Mouse (Mus musculus): ENCODE results near the gene Cnga1. TPM values are rescaled to one million over a fixed set of nuclear protein-coding genes. Genes with fewer than 3 reads are reported as not detected.

The Cnga1 gene
- polyA plus RNA-seq, 1 experiment from 2014 or later: not detected

- no peak overlapping the region for H3K4me2 ChIP-seq (ENCODE audit: low read depth, low read length)
- no peak overlapping the region for H3K9ac ChIP-seq (ENCODE audit: low read depth, low read length)
- ATAC-seq (ENCODE audit: low read depth): peak; percentile 84
- H3K4me3 ChIP-seq (ENCODE audit: low read depth, low read length): no peak overlapping the region
- peak overlapping the region; percentile 67 for H3K27ac ChIP-seq (ENCODE audit: low read length)
- no peaks in the 10 kb centered on the region for H3K9me3 ChIP-seq (replicated peaks; ENCODE audit: control insufficient read depth, low read length)
- H3K4me1 ChIP-seq (ENCODE audit: control insufficient read depth, low read depth, low read length): peaks cover 5% of the 10 kb centered on the region
- H3K27me3 ChIP-seq (ENCODE audit: control insufficient read depth, insufficient read depth, low read depth, low read length): no peaks in the 10 kb centered on the region
- WGBS (ENCODE audit: insufficient replicate concordance): 29% methylated on average over 3 of the region's 3 CpGs
- no peaks in the 10 kb centered on the region; the same call in 1 of the 2 replicates for H3K36me3 ChIP-seq (ENCODE audit: control insufficient read depth, insufficient read depth)
Observed at GRCm38 (mm10) chr5:72664854-72665253, 20.8 kb upstream of the Cnga1 start.

GRCm38 (mm10) chr5:72664126-72664525 lies 20.1 kb upstream of the Cnga1 start:
- H3K27me3 ChIP-seq (ENCODE audit: control insufficient read depth, insufficient read depth, low read depth, low read length): no peaks in the 10 kb centered on the region
- peaks cover 5% of the 10 kb centered on the region for H3K4me1 ChIP-seq (ENCODE audit: control insufficient read depth, low read depth, low read length)
- H3K9me3 ChIP-seq (replicated peaks; ENCODE audit: control insufficient read depth, low read length): no peaks in the 10 kb centered on the region
- no peak for ATAC-seq (ENCODE audit: low read depth)
- peak overlapping the region; percentile 67; the same call in 1 of the 2 replicates for H3K27ac ChIP-seq (ENCODE audit: low read length)
- H3K36me3 ChIP-seq (ENCODE audit: control insufficient read depth, insufficient read depth): no peaks in the 10 kb centered on the region; the same call in 1 of the 2 replicates
- 67% methylated on average over 5 of the region's 5 CpGs for WGBS (ENCODE audit: insufficient replicate concordance)
- no peak overlapping the region for H3K4me2 ChIP-seq (ENCODE audit: low read depth, low read length)
- H3K9ac ChIP-seq (ENCODE audit: low read depth, low read length): no peak overlapping the region
- no peak overlapping the region for H3K4me3 ChIP-seq (ENCODE audit: low read depth, low read length)

DNA sequence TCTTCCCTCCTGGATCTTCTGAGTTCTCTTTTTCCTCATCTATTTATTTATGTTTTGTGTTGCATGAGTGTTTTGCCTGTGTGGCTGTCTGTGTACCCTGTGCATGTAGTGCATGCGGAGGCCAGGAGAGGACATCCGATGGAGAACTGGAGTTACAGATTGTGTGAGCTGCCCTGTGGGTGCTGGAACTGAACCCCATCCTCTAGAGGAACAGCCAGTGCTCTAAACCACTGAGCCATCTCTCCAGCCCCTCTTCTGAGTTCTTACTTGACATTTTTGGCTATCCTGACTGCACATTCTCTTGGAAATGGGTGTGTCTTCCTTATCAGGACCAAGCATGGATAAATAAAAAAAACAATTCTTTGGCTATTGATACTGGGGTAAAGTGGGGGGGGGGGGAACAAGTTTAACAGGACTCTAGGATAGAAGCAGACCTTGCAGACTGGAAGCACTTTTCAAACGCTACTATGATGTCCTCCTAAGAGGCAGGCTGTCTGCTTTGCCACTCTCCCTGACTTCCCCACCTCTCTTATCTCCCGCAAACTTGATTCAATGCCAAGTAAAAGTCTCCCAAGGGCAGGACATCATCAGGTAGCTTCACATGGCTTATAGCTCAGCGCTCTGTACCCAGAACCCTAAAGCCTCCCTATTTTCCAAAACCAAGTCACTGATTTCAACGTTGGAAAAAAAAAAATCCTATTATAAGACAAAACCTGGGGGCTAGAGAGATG lies 17.1 kb upstream of the Cnga1 start:
- ATAC-seq (ENCODE audit: low read depth): no peak; the same call in 1 of the 2 replicates
- Histone ChIP-seq H3K36me3 (ENCODE audit: control insufficient read depth, insufficient read depth) (no peaks in the 10 kb centered on the region; the same call in 1 of the 2 replicates), H3K4me3 (ENCODE audit: low read depth, low read length) (no peak overlapping the region), H3K9ac (ENCODE audit: low read depth, low read length) (no peak overlapping the region), H3K4me2 (ENCODE audit: low read depth, low read length) (no peak overlapping the region), H3K27me3 (ENCODE audit: control insufficient read depth, insufficient read depth, low read depth, low read length) (no peaks in the 10 kb centered on the region), H3K4me1 (ENCODE audit: control insufficient read depth, low read depth, low read length) (peaks cover 5% of the 10 kb centered on the region), H3K27ac (ENCODE audit: low read length) (no peak overlapping the region), H3K9me3 (replicated peaks; ENCODE audit: control insufficient read depth, low read length) (no peaks in the 10 kb centered on the region)
- 49% methylated on average over 6 of the region's 6 CpGs for WGBS (ENCODE audit: insufficient replicate concordance)

DNA sequence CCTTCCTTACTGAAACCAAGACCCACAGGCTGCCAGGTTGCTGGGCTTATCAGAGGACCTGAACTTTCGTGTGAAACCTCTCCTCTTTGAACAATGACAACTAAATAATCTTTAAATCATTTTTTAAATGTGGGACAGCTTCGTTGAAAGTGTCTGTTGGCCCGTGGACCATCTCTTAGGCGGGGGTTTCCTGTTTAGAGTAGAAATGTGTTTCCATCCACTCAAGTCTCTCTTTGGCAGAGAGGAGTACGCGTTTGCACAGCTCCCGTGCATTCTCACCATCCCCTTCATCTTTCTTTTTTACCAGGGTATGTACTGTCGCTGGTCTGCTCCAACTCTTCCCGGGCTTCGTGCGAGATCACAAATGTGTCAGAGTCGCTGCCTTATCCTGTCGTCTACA lies 14.3 kb upstream of the Cnga1 start:
- H3K4me3 ChIP-seq (ENCODE audit: low read depth, low read length): no peak overlapping the region
- H3K27me3 ChIP-seq (ENCODE audit: control insufficient read depth, insufficient read depth, low read depth, low read length): no peaks in the 10 kb centered on the region
- H3K4me1 ChIP-seq (ENCODE audit: control insufficient read depth, low read depth, low read length): peaks cover 5% of the 10 kb centered on the region
- no peak overlapping the region for H3K9ac ChIP-seq (ENCODE audit: low read depth, low read length)
- ATAC-seq (ENCODE audit: low read depth): no peak
- no peaks in the 10 kb centered on the region for H3K9me3 ChIP-seq (replicated peaks; ENCODE audit: control insufficient read depth, low read length)
- 68% methylated on average over 13 of the region's 13 CpGs for WGBS (ENCODE audit: insufficient replicate concordance)
- no peak overlapping the region for H3K4me2 ChIP-seq (ENCODE audit: low read depth, low read length)
- H3K27ac ChIP-seq (ENCODE audit: low read length): no peak overlapping the region
- H3K36me3 ChIP-seq (ENCODE audit: control insufficient read depth, insufficient read depth): no peaks in the 10 kb centered on the region; the same call in 1 of the 2 replicates

GRCm38 (mm10) chr5:72656270-72656791 lies 12.3 kb upstream of the Cnga1 start:
- H3K9me3 ChIP-seq (replicated peaks; ENCODE audit: control insufficient read depth, low read length): no peaks in the 10 kb centered on the region
- no peak overlapping the region for H3K27ac ChIP-seq (ENCODE audit: low read length)
- H3K9ac ChIP-seq (ENCODE audit: low read depth, low read length): no peak overlapping the region
- no peak for ATAC-seq (ENCODE audit: low read depth)
- H3K4me3 ChIP-seq (ENCODE audit: low read depth, low read length): no peak overlapping the region
- no peaks in the 10 kb centered on the region; the same call in 1 of the 2 replicates for H3K36me3 ChIP-seq (ENCODE audit: control insufficient read depth, insufficient read depth)
- 29% methylated on average over 7 of the region's 7 CpGs for WGBS (ENCODE audit: insufficient replicate concordance)
- no peaks in the 10 kb centered on the region for H3K27me3 ChIP-seq (ENCODE audit: control insufficient read depth, insufficient read depth, low read depth, low read length)
- no peak overlapping the region for H3K4me2 ChIP-seq (ENCODE audit: low read depth, low read length)
- H3K4me1 ChIP-seq (ENCODE audit: control insufficient read depth, low read depth, low read length): peaks cover 8% of the 10 kb centered on the region

DNA sequence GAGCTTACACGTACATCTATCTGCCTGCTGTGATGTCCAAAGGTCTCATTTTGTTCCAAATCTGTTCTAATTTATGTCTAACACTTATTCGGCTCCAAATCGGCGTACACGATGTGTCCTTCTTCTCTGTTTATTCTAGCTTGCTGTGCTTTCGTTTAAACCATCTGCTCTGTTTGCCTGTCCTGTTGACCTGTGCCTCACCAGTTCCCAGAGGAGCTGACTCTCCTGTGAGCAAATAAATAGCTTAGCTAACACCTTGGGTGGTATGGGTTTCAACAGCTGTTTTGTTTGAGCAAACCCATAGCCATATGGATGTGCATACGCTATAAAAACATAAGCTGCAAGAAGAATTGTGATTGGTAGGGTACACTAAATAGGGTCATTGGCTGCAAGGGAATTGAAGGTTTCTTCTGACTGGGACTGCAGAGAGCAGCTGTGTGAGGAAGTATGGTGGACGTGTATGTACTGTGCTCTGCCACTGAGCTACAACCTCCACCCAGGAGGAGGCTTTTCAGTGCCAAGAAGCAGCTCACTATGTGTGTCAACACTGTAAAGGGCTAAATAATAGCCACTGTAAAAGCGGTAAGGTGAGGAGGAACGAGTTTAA lies 9.1 kb upstream of the Cnga1 start:
- WGBS (ENCODE audit: insufficient replicate concordance): 52% methylated on average over 10 of the region's 10 CpGs
- Histone ChIP-seq H3K9me3 (replicated peaks; ENCODE audit: control insufficient read depth, low read length) (no peaks in the 10 kb centered on the region), H3K27me3 (ENCODE audit: control insufficient read depth, insufficient read depth, low read depth, low read length) (no peaks in the 10 kb centered on the region), H3K9ac (ENCODE audit: low read depth, low read length) (no peak overlapping the region), H3K27ac (ENCODE audit: low read length) (peak overlapping the region; percentile 81), H3K4me3 (ENCODE audit: low read depth, low read length) (no peak overlapping the region), H3K4me2 (ENCODE audit: low read depth, low read length) (no peak overlapping the region; the same call in 1 of the 2 replicates), H3K4me1 (ENCODE audit: control insufficient read depth, low read depth, low read length) (peaks cover 3% of the 10 kb centered on the region; the same call in 1 of the 2 replicates), H3K36me3 (ENCODE audit: control insufficient read depth, insufficient read depth) (no peaks in the 10 kb centered on the region)
- peak; percentile 83 for ATAC-seq (ENCODE audit: low read depth)

GRCm38 (mm10) chr5:72648987-72649735 lies 5.1 kb upstream of the Cnga1 start:
- H3K27ac ChIP-seq (ENCODE audit: low read length): peak overlapping the region; percentile 78
- no peaks in the 10 kb centered on the region for H3K36me3 ChIP-seq (ENCODE audit: control insufficient read depth, insufficient read depth)
- ATAC-seq (ENCODE audit: low read depth): peak; percentile 62
- H3K4me2 ChIP-seq (ENCODE audit: low read depth, low read length): peak overlapping the region; percentile 76
- no peak overlapping the region; the same call in 1 of the 2 replicates for H3K9ac ChIP-seq (ENCODE audit: low read depth, low read length)
- H3K9me3 ChIP-seq (replicated peaks; ENCODE audit: control insufficient read depth, low read length): no peaks in the 10 kb centered on the region
- peak overlapping the region; percentile 62; the same call in 1 of the 2 replicates for H3K4me3 ChIP-seq (ENCODE audit: low read depth, low read length)
- H3K27me3 ChIP-seq (ENCODE audit: control insufficient read depth, insufficient read depth, low read depth, low read length): no peaks in the 10 kb centered on the region
- peaks cover 4% of the 10 kb centered on the region; the same call in 1 of the 2 replicates for H3K4me1 ChIP-seq (ENCODE audit: control insufficient read depth, low read depth, low read length)
- WGBS (ENCODE audit: insufficient replicate concordance): 63% methylated on average over 9 of the region's 9 CpGs

DNA sequence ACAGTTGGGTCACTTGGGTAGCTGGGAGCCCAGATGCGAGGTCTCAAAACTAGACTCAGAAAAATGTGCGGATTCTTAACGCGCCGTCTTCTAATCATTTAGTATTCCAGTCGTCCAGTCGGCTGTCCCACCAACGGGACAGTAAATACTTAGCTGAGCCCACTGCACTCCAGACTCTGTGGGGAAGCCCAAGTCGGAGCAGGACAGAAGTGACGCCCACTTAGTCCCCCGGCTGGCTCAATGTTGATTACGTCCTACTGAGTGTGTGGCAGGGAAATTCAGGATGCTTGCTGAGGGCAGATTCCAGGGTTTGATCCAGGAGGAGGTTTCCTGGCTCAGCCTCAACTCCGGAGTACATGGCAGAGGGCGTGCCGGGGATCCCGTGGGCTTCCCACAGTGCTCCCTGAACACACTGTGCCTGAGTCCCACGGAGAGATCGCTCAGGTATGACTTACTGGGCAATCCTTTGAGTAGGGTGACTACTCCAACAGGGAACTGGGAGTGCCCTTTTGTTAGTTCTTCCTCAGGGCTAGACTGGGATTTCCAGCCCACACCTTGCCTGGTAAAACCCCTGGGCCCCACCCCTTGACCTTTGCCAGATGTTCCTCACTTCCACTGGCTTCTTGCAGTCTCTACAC lies 4.0 kb upstream of the Cnga1 start:
- peak overlapping the region; percentile 59 for H3K9ac ChIP-seq (ENCODE audit: low read depth, low read length)
- WGBS (ENCODE audit: insufficient replicate concordance): 4% methylated on average over 18 of the region's 18 CpGs
- ATAC-seq (ENCODE audit: low read depth): no peak
- no peaks in the 10 kb centered on the region for H3K9me3 ChIP-seq (replicated peaks; ENCODE audit: control insufficient read depth, low read length)
- H3K27ac ChIP-seq (ENCODE audit: low read length): peak overlapping the region; percentile 58
- peaks cover 4% of the 10 kb centered on the region; the same call in 1 of the 2 replicates for H3K4me1 ChIP-seq (ENCODE audit: control insufficient read depth, low read depth, low read length)
- H3K27me3 ChIP-seq (ENCODE audit: control insufficient read depth, insufficient read depth, low read depth, low read length): no peaks in the 10 kb centered on the region
- H3K4me2 ChIP-seq (ENCODE audit: low read depth, low read length): peak overlapping the region; percentile 76
- H3K36me3 ChIP-seq (ENCODE audit: control insufficient read depth, insufficient read depth): no peaks in the 10 kb centered on the region
- peak overlapping the region; percentile 62 for H3K4me3 ChIP-seq (ENCODE audit: low read depth, low read length)

Data from liver, embryonic 16.5 days (tissue).